Mouse (Mus musculus): ENCODE measurements around the gene Zfp668.
"Not testable (repeated sequence)": the region's sequence is repeated elsewhere in the genome, so short reads cannot be mapped to it uniquely, and the experiment has no call there.

The Zfp668 gene

GRCm38 (mm10) chr7:127841340-127842000 lies 35.2 kb downstream of the Zfp668 start:
- DNase-seq (ENCODE audit: low spot score in 2 of 2), result peak; percentile 95 to 96

GRCm38 (mm10) chr7:127840886-127841285 lies 35.7 kb downstream of the Zfp668 start:
- DNase-seq (ENCODE audit: low spot score in 2 of 2), result peak in 1 of 2 experiments; percentile 63

GRCm38 (mm10) chr7:127840031-127840430 lies 36.6 kb downstream of the Zfp668 start:
- DNase-seq (ENCODE audit: low spot score in 2 of 2), result not testable (repeated sequence)

- DNase-seq (ENCODE audit: low spot score in 2 of 2), result not testable (repeated sequence)
Measured at GRCm38 (mm10) chr7:127837878-127838277, 38.8 kb downstream of the Zfp668 start.

GRCm38 (mm10) chr7:127837473-127837872 lies 39.2 kb downstream of the Zfp668 start:
- no peak for DNase-seq (ENCODE audit: low spot score in 2 of 2)

- no peak for DNase-seq (ENCODE audit: low spot score in 2 of 2)
Measured at GRCm38 (mm10) chr7:127835550-127835949, 41.1 kb downstream of the Zfp668 start.

- no peak for DNase-seq (ENCODE audit: low spot score in 2 of 2)
Measured at GRCm38 (mm10) chr7:127824176-127824871, 52.3 kb downstream of the Zfp668 start, which contains the start of the genes Stx4a and Stx1b. TSS of gene Stx4a (plus strand) at chr7:127824294. TSS of gene Stx1b (minus strand) at chr7:127824549.

GRCm38 (mm10) chr7:127823236-127824171 lies 53.1 kb downstream of the Zfp668 start:
- DNase-seq (ENCODE audit: low spot score in 2 of 2), result no peak

GRCm38 (mm10) chr7:127822494-127822893 lies 54.1 kb downstream of the Zfp668 start:
- DNase-seq (ENCODE audit: low spot score in 2 of 2), result no peak

GRCm38 (mm10) chr7:127820836-127821509 lies 55.7 kb downstream of the Zfp668 start:
- DNase-seq (ENCODE audit: low spot score in 2 of 2), result no peak

- DNase-seq (ENCODE audit: low spot score in 2 of 2), result no peak
Measured at GRCm38 (mm10) chr7:127817776-127818175, 58.9 kb downstream of the Zfp668 start.

GRCm38 (mm10) chr7:127817053-127817452 lies 59.6 kb downstream of the Zfp668 start:
- DNase-seq (ENCODE audit: low spot score in 2 of 2), result no peak

GRCm38 (mm10) chr7:127815954-127816821 lies 60.4 kb downstream of the Zfp668 start:
- DNase-seq (ENCODE audit: low spot score in 2 of 2), result peak in 1 of 2 experiments; percentile 56

GRCm38 (mm10) chr7:127815116-127815665 lies 61.4 kb downstream of the Zfp668 start:
- DNase-seq (ENCODE audit: low spot score in 2 of 2), result no peak

- DNase-seq (ENCODE audit: low spot score in 2 of 2), result peak in 1 of 2 experiments; percentile 62
Measured at GRCm38 (mm10) chr7:127814241-127814921, 62.2 kb downstream of the Zfp668 start.

- no peak for DNase-seq (ENCODE audit: low spot score in 2 of 2)
Measured at GRCm38 (mm10) chr7:127813821-127814220, 62.8 kb downstream of the Zfp668 start.
